Mouse (Mus musculus): ENCODE data around the gene Bpifb9b.
"Not testable (repeated sequence)": the region's sequence is repeated elsewhere in the genome, so short reads cannot be mapped to it uniquely, and the experiment has no call there.

Bpifb9b gene

GRCm38 (mm10) chr2:154306927-154307326, at the start of gene Bpifb9b:
TSS of gene Bpifb9b (plus strand) at chr2:154307227.
- not testable (repeated sequence) for DNase-seq (ENCODE audit: low spot score)

DNA sequence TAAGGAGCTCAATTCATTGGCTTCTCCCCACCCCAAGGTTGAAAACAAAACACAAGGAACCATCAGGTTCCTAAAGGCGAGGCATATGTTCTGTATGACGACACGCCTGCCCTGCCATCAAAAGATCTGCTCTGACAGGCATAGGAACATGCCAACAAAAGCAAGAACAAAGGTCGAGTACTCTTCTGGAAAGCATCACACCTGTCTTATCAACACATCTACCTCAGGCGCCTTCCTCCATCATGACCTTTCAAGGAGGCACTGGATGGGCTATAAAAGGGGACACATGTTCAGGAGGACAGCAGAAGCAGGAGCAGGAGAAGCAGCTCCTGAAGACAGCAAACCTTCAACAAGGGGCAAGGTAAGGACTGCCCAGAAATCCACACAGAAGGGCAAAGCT, 49.5 kb upstream of the Bpifb9b start, which contains the start of gene Bpifb9a:
Gene Bpifb9a (plus strand): TSS at position 301 of the 400 bp plus-strand sequence.
- DNase-seq (ENCODE audit: low spot score), result not testable (repeated sequence)

DNA sequence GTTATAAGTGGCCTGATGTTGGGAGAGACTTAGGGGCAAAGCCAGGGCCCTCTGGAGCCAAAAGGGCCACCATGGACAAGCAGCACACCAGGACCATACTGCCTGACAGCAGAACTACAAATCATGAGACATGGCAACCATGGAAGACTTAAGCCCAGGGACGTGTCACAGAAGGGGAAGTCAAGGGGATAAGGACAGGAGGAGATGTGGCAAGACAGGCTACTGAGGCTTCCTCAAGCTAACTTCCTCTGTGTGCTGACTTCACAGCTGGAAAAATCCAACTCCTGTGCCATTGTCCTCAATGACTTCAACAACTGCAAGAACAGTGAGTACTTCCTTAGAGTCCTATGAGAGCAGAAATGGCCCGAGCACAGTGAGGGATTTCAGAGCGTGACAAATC, 42.6 kb upstream of the Bpifb9b start:
- not testable (repeated sequence) for DNase-seq (ENCODE audit: low spot score)

GRCm38 (mm10) chr2:154291866-154292265, 15.2 kb upstream of the Bpifb9b start:
- not testable (repeated sequence) for DNase-seq (ENCODE audit: low spot score)

DNA sequence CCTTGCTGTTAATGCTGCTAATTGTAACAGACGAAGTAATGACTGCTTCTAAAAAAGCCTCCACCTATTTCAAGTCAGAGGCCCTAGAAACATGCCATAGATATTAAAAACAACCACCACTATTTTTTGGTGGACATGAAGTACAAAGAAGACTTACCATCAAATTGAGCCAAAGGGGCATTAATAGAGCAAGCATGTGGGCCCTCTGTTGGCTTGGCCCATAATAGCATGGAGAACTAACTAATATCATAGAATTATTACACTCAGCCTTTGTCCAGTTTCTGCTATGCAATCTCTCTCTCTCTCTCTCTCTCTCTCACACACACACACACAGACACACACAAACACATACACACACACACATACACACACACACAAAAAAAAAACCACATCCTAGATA, 14.2 kb upstream of the Bpifb9b start:
- no peak for DNase-seq (ENCODE audit: low spot score)

DNA sequence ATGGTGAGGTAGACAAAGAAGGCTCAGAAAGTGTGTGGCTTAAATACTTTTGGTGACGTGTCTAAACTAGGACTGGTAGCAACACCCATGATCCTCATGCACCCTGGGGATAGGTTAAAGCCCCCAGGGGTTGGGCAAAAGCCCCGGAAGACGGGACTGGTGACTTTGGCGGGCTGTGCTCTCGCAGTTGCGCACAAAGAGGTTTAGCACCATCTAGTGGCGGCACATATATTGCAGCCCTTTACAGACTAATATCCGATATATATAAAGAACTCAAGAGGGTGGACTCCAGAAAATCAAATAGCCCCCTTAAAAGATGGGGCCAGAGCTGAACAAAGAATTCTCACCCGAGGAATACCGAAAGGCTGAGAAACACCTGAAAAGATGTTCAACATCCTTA, 12.3 kb upstream of the Bpifb9b start:
- DNase-seq (ENCODE audit: low spot score), result peak; percentile 82

- peak; percentile 86 for DNase-seq (ENCODE audit: low spot score)
Observed at GRCm38 (mm10) chr2:154300496-154300895, 6.5 kb upstream of the Bpifb9b start.

- DNase-seq (ENCODE audit: low spot score), result no peak
Observed at GRCm38 (mm10) chr2:154301763-154302162, 5.3 kb upstream of the Bpifb9b start.

DNA sequence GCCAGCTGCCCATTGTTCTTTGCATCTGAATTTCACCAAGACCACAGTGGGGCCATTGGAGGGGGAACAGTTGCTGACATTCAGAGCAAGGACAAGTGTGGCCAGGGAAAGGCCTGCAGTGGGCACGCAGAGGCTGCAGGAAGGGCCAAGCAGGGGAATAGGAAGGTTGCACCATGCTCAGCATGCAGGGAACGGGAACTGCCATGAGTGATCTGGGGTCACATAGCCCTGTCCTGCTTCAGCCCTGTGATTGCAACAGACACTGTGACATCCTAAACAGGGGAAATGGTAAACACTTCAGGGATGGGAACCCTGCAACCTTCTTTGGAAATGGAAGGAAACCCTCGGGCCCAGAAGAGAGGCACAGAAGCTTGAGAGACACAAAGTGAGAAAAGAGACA, 2.4 kb upstream of the Bpifb9b start:
- DNase-seq (ENCODE audit: low spot score), result not testable (repeated sequence)

- DNase-seq (ENCODE audit: low spot score), result not testable (repeated sequence)
Observed at GRCm38 (mm10) chr2:154313771-154314170, 6.7 kb downstream of the Bpifb9b start.

DNA sequence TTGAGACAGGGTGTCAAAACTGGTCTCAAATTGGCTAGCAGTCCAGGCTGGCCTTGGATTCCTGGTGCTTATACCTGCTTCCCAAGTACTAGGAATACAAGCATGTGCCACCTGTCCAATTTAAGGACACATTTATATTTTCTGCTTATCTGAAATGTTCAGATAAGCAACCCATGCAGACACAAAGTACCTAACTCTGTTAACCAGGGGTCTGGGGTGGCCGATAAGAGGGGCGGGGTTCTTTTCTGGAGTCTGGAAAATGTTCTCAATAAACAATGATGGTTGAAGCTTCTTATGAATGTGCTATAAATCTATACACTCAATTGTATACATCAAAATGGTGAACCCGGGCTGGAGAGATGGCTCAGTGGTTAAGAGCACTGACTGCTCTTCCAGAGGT, 19.8 kb downstream of the Bpifb9b start:
- no peak for DNase-seq (ENCODE audit: low spot score)

GRCm38 (mm10) chr2:154335572-154335971, 28.5 kb downstream of the Bpifb9b start:
- DNase-seq (ENCODE audit: low spot score), result no peak

DNA sequence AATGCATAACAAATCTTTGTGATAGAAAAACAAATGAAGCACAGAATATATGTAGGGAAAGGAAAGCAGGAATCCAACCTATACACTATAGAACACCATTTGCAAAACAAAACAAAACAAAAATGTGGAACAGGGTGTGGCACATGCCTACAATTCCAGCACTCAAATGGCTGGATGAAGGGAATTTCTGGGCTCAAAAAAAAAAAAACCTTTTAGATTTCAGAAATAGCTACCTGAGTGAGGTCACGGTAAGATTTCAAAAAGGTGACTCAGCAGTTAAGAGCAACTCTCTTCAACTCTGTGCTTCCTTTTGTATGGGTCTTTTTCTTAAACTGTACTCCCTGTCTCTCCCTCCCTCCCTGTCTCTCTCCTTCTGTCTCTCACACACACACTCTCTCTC, 31.1 kb downstream of the Bpifb9b start:
- DNase-seq (ENCODE audit: low spot score), result no peak

GRCm38 (mm10) chr2:154339356-154339755, 32.3 kb downstream of the Bpifb9b start:
- no peak for DNase-seq (ENCODE audit: low spot score)

DNA sequence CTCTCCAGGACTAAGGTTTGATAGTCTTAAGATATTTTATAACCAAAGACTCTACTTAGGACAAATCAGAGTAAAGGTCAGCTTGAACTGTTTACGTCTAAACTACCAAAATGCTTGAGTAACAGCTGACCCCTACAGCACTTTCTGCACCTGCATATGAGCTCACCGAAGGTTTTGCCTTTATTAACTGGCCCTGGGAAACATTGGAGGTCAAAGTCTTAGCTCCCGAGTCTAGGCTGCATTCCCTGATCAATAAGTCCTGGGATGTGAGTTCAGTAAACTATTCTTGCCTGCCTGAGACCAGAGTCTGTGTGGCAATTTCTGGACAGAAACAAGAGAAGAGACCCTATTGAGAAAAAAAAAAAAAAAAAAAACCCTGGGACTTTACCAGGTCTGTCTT, 41.1 kb downstream of the Bpifb9b start:
- no peak for DNase-seq (ENCODE audit: low spot score)

DNA sequence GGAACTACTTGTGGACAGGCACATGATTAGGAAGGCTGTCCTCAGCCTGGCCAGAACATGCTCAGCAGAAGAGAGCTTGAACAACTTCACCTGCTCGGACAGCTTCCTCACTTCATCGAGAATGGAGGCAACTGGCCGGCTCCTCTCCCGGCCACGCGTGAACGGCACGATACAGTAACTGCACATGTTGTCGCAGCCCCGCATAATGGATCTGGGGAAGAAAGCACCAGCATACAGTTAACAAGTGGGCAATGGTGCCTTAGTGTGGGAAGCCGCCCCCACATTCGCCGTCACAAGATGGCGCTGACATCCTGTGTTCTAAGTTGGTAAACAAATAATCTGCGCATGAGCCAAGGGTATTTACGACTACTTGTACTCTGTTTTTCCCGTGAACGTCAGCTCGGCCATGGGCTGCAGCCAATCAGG, 47.0 kb downstream of the Bpifb9b start:
- peak; percentile 14 for DNase-seq (ENCODE audit: low spot score)

DNA sequence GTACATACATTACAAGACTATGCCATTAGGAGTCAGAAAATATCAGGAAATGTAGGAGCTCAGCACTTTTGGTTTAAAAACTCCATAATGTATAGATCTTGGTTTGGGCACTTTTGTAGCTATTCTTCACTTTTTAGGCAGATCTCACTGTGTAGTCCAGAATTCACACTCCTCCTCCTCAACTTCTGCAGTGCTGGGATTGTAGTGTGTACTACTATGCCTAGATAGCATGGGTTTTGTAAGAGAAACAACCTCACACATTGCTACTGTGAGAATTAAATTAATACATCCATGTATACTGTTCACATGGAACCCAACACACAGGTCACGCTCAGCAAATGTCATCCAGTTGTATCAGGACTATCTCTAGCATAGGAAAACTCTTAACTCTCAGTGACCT, 60.5 kb downstream of the Bpifb9b start:
- no peak for DNase-seq (ENCODE audit: low spot score)
